Mouse (Mus musculus) stomach, postnatal 0 days (tissue): ENCODE results near the gene Klhl12.

Experiments
- CTCF ChIP-seq: IDR thresholded peaks from 2 replicates; pipeline ENCODE4 v1.5.1; 2016; ENCODE audit warnings: antibody characterized with exemption, low read depth, mild to moderate bottlenecking, moderate library complexity
- EP300 ChIP-seq: optimal IDR thresholded peaks from 2 replicates; pipeline ENCODE3; 2016; ENCODE audit warnings: antibody characterized with exemption

DNA sequence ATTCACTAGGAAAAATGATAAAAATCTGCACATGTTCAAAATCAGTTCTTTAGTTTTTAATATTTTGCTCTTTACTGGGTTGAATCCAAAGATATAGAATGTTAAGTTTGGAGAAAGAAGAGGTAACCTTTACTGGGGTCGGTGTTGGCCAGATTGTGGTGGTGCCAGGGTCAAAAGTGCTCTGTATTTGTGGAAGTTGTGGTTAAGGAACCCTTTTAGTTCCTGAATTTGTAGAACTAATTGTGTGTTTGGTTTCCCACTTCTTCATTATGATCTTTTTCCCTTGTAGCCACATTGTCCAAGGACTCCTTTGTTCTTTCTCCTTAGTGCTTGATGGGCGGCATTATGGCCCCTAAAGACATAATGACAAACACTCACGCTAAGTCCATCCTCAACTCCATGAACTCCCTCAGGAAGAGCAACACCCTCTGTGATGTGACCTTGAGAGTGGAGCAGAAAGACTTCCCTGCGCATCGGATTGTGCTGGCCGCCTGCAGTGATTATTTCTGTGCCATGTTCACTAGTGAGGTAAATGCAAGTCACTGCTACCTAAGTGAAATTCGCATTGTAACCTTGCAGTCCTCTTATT, 2.9 kb downstream of the Klhl12 start:
- TF ChIP-seq CTCF (no peak), EP300 (no peak)
